Mouse (Mus musculus) testis, postnatal 10 days (tissue): ENCODE results near the gene Fam20b.

Experiments
- DNase-seq: peaks from one replicate; pipeline ENCODE4 v3.0.0; 2021; ENCODE audit warnings: low spot score

The Fam20b gene

GRCm38 (mm10) chr1:156727234-156728108 is 8.6 kb upstream of the Fam20b start:
- no peak for DNase-seq

DNA sequence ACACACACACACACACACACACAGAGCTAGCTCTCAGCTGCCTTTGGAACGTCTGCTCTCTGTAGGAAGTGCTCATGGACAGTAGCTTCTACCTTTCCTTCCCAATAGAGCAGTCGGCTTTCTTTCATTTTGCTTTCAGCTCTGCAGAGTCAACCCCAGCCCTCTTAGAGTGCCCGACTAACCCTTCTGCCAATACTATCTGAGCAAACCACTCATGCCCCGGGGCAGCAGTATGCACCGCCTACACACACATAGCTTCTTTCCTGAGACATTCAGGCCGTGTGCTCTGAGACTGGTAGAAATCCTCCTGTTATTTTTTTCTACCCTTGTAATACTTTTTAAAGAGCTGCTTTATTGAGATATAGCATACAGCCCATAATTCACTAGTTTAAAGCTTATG is 3.2 kb upstream of the Fam20b start:
- DNase-seq: no peak

GRCm38 (mm10) chr1:156720046-156720445 is 1.2 kb upstream of the Fam20b start:
- DNase-seq: no peak

DNA sequence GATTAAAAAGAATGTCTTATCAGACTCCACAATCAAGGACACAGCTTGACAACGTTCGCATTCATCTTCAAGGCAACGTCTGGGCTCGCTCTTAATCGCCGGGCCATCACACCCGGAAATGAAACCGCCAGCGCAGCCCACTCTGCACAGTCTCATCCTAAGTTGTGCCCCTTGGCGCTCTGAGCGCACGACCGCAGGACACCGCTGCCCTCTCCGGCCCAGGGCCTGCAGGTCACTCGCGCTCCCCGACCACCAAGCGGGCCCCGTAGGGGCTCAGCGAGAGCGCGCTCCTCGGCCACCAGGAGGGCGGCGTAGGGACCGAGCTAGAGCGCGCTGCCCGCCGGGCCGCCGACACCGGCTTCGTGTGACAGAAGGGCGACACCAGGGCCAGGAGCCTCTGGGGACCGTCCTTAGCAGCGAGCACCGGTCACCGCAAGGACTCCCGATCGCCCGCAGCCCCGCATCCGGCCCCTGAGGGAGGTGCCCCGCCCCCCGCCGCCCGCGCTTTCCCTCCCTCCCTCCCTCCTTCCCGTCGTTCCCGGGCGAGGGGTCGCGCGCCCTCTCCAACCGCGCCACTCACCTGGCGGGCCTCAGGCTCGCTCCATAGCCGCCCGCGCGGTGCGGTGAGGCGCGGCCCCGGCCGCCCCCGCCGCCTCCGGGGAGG is 468 bp downstream of the Fam20b start:
- no peak for DNase-seq

GRCm38 (mm10) chr1:156717751-156718285 is 1.1 kb downstream of the Fam20b start:
- DNase-seq: no peak

DNA sequence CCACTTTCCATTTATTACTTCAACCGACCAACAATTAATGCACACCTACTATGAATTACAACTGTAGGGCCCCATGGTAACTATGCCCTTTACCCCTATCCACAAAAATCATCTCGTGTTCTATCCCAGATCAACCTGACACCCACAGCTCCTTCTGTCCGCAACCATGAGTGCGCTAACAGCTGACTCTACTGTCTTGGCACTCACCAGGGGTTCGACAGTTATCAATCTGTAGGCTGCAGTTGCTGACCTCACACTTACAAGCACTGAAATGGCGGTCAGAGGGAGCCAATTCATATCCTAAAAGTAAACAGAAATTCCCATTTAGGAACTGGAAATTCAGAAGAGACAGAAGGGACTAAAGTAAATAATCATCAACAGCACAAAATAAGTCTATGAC is 2.2 kb downstream of the Fam20b start:
- no peak for DNase-seq

DNA sequence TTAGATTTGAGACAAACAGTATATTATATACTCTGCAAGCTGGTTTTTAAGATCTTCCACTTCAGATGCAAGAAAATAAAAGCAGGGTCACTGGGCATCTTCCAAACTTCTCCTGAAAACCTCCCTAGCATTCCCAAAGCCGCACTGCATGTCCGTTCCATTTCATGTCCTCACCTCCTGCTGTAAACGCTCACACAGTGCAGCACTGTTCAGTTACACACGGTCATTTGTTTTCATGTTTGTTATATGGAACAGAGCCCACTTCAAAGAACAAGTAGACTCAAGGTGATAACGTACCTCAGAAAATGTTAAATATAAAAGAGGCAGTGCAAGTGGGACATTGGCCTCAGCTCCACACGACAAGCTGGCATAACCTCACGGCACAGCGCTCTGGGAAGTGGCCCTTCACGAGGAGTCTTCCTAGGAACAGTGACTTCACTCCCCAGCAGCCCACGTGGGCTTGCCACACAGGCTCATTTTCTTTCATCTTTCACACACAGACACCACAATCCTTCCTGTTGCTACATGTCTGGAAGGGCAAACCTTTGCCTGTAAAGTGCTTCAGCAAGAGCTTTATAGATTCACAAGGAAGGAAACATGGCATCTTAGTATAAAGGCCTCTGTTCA is 8.3 kb downstream of the Fam20b start:
- DNase-seq: no peak

DNA sequence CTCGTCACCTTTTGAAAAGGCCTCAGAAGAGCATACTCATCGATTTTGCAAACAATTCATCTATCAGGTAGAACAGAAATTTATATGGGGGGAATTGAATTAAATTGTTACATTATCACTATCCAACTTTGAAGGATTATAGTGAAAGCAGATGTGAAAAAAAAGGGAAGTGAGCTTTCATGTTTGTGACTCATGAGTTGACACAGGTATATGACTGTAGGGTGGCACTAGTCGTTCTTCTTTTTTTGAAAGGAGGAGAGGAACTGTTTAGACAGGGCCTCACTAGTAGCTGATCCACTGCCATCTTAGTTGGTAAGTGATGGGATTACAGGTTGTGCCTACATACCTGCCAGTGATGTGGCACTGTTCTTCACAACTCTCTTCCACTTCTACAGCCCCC is 10.2 kb downstream of the Fam20b start:
- no peak for DNase-seq

- DNase-seq: no peak
These were observed 13.1 kb downstream of the Fam20b start for GRCm38 (mm10) chr1:156705696-156706285.

DNA sequence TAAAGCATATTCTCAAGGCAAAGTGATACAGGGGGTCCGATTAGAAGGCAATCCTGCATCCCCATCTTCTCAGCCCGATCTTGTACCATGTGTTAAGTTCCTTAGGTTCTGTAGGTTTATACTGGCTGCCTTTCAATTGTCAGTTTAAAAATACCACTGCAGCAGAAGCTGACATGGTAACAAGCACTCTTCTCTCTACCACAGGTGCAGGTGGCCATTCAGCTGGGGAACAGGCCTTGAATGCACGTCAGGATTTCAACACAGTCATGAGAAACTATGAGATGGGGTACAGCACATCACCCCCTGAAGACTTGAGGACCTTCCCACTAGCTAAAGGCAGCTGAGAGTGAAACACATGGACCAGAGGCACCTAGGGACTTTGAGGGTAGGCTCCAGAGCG is 15.4 kb downstream of the Fam20b start:
- no peak for DNase-seq

DNA sequence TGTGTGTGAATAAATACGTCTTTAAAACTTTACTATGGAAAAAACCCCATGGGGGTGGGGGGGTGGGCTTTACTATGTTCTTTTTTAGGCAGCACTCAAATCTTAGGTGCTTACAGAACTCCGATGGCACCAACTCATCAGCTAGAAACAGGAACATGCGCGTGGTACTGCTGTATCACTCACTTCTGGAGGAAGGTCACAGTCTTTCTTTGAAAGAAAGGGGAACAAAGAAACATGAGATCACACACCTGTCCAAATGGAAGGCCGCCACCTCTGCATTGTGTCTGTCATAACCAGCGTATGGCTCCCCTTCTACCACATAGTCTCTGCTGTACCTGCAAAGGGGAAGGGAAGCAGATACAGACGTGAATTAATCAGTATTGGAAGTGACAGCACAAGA is 16.7 kb downstream of the Fam20b start:
- DNase-seq: no peak

GRCm38 (mm10) chr1:156686025-156686661 is 32.7 kb downstream of the Fam20b start:
- DNase-seq: peak; percentile 4

- no peak for DNase-seq
These were observed 39.3 kb downstream of the Fam20b start for GRCm38 (mm10) chr1:156679599-156679998.

DNA sequence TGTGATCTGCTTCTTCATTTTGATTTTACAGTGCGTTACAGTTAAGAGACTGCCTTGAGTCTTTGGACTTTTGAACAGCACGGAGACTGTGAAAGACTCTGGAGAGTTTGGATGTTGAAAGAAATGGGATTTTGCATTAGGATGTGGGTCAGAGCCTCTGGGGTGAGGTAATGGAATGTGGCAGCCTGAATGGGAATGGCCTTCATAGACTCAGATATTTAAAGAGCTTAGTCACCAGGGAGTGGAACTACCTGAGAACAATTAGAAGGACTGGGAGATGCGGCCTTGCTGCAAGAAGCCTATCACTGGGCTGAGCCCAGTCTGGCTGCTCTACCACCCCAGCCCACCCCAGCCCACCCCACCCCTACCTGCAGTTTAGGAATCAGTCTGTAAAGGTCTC is 41.7 kb downstream of the Fam20b start:
- DNase-seq: no peak

DNA sequence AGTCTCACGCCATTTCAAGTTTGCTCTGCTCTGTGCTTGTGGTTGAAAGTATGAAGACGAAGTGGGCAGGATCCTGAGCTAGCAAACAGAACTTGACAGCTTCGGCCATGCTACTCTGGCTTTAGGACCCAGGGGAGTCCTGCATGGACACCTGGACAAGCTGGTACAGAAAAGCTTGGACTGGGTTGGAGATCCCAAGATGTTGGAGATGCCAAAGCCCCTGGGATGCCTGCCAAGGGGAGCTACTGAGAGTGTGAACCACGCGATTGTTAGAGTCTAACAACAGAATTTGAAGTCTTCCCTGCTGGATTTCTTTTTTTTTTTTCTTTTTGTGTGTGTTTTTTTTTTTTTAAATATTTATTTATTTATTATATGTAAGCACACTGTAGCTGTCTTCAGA is 42.3 kb downstream of the Fam20b start:
- DNase-seq: no peak

GRCm38 (mm10) chr1:156676171-156676570 is 42.7 kb downstream of the Fam20b start:
- DNase-seq: peak; percentile 75

DNA sequence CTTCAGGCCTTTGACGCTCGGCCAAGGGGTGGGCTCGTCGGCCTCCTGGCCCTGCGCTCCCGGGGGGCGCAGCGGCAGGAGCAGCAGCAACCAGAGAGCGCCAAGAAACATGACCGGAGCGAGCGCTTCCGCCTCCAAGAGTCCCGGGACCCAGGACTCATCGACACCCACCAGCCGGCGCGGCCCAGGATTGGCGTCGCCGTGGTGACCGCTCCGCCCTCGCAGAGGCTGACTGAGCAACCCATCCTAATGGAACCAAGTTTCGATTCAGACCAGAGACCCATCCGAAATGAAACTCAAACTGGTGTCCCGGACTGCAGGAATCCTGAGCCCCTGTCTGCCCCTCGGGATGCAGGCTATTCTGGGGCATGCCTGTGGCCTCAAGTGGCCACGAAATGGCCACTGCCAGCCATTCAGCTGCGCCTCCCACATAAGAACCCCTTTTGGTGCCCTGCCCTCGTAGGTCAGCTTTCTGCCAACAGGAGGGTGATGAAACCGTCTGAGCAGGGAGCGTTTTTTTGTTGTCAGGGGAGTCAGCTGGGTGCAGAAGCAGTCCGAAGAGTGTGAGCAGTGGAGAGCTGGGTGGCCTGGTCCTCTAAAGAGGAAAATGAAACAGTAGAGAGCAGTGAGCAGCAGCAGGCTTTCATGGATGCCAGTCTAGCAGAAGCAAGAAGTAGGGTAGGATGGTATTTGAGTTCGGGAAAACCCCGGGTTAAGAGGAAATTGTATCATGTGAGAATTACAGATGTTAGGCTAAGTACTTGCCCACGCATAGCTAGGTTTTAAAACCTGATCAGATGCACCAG is 44.5 kb downstream of the Fam20b start, which contains the start of gene Tor3a:
Gene Tor3a (minus strand): TSS at position 162 of the 806 bp plus-strand sequence.
- peak; percentile 76 for DNase-seq

- DNase-seq: peak; percentile 56
These were observed 45.3 kb downstream of the Fam20b start for GRCm38 (mm10) chr1:156673476-156674194.

GRCm38 (mm10) chr1:156672720-156673475 is 46.0 kb downstream of the Fam20b start:
- DNase-seq: peak; percentile 35
